Mouse (Mus musculus) left cerebral cortex, adult 18-20 months (tissue): ENCODE results near the gene Tmem102. TPM values are rescaled to one million over a fixed set of nuclear protein-coding genes. Genes with fewer than 3 reads are reported as not detected.

ENCODE experiments used
- DNase-seq, 2 experiments: peaks; one replicate each; pipeline ENCODE4 v3.0.0; 2021 to 2022; ENCODE audit warnings: low spot score in 2 of 2, mixed read lengths in 1 of 2
- total RNA-seq, 2 experiments: library from RNA; stranded (reverse); gene quantifications; 2 replicates each; pipeline ENCODE4 v1.2.3; 2021

The Tmem102 gene
- total RNA-seq, 2 experiments from 2014 or later = 0.26 TPM; not detected in 1

DNA sequence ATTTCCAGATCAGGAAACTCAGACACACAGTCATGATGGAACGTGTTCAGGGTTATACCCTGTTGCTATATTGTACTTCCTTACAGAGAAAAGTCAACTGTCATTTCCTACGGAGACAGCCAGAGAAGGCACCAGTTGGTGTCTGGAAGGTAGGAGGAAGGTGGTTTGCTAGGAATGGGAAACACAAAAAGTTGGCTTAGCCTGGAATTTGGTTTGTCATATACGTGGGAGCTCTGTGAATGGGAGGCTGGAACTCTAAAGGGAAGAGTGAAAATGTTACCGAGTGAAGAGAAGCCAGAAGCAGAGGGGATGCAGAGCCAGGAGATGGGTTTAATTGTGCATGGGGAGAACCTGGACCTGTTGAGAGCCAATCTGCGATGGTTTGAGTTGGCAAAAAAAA lies 14.0 kb downstream of the Tmem102 start:
- DNase-seq = no peak

GRCm38 (mm10) chr11:69789431-69789830 lies 16.0 kb downstream of the Tmem102 start:
- no peak for DNase-seq

DNA sequence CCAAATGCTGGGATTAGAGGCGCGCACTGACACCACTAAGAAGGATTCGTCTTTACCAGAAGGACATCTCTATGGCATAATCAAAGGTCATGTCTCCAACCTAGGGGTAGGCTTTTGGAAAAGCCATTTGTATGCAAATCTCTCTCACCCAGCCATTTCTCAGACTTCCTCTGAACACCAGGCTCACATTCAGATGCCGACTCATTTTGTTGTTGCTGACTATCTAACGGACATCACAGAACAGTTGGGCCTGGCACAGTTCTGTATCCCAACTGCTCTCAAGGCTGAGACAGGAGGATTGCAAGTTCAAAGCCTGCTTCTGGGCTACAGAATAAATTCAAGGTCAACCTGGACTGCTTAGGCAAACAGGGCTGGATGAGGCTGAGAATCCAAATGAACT lies 18.1 kb downstream of the Tmem102 start:
- no peak for DNase-seq

- DNase-seq = no peak
Observed at GRCm38 (mm10) chr11:69784793-69785272, 20.6 kb downstream of the Tmem102 start.

DNA sequence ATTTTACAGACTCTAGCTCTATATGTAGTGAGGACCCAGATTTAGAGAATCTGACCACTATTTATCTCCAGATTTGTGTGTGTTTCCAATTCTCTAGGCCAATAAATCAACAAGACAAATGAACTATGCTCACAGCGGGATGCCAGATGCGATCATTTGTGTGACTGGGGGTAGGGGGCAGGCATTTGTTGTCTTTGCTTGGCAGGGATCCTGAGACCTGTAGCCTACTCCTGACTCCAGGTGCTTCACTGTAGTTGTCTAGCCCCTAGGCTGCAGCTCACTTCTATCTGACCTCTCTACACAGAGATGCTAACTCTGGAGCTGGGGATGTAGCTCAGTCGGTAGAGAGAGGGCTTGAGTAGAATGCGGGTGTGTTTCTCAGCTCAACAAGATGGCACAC lies 23.6 kb downstream of the Tmem102 start:
- DNase-seq = no peak

GRCm38 (mm10) chr11:69778985-69779384 lies 26.4 kb downstream of the Tmem102 start:
- no peak for DNase-seq

DNA sequence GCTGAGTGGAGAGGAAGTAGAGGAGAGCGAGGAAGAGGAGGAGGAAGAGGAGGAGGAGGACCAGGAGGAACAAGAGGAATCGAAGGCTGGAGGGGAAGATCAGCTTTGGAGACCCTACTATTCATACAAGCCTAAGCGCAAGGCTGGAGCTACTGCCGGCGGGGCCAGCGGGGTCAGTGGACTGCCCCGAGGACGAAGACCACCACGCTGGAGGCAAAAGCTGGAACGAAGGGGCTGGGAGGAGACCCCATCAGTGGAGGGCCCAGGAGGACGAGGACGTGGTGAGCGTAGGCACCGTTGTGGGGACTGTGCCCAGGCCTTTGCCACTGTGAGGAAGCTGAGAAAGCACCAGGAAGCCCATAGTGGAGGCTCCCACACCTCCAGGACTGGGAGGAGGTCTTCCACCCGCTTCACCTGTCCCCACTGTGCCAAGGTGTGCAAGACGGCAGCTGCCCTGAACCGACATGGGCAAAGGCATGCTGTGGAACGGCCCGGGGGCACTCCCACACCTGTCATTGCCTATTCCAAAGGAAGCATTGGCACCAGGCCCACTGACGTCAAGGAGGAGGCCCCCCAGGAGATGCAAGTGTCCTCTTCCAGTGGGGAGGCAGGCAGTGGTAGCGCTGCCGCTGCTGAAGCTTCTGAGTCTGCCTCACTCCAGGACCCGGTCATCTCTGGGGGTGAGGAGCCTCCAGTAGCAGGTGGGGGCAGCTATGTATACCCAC lies 27.0 kb downstream of the Tmem102 start:
- no peak for DNase-seq

GRCm38 (mm10) chr11:69777504-69778257 lies 27.7 kb downstream of the Tmem102 start:
- no peak for DNase-seq

DNA sequence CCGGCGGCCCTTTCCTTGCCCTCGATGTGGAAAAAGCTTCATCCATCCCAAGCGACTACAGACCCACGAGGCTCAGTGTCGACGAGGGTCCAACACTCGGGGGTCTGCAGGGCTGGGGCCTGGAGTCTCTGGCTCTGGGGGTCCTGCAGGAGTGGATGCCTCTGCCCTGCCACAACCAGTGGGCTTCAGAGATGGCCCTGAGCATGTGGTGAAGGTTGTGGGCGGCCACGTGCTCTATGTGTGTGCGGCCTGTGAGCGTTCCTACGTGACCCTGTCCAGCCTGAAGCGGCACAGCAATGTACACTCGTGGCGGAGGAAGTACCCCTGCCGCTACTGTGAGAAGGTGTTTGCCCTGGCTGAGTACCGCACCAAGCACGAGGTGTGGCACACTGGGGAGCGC lies 28.9 kb downstream of the Tmem102 start:
- DNase-seq = no peak

- no peak for DNase-seq
Observed at GRCm38 (mm10) chr11:69775716-69776115, 29.7 kb downstream of the Tmem102 start.

DNA sequence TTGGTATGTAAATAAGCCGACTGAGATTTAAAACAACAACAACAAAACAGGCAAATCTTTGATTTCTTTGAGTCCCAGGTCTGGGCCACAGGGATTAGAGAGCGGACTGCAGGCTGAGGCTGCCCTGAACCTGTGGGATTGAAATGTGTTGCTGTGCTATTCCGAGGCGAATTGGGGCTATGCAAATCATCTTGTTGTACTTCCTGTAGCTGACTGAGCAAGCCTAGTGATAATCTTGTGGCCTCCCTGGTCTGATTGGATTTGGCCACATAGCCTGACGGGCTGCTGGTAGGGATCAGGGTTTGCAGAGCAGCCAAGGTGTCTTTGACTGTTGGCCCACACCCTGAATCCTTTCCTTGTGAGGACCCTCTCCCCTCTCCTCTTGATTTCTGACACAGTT lies 30.5 kb downstream of the Tmem102 start:
- no peak for DNase-seq

GRCm38 (mm10) chr11:69767625-69767909 lies 37.9 kb downstream of the Tmem102 start:
- no peak for DNase-seq

GRCm38 (mm10) chr11:69766872-69767624 lies 38.4 kb downstream of the Tmem102 start:
- no peak for DNase-seq

DNA sequence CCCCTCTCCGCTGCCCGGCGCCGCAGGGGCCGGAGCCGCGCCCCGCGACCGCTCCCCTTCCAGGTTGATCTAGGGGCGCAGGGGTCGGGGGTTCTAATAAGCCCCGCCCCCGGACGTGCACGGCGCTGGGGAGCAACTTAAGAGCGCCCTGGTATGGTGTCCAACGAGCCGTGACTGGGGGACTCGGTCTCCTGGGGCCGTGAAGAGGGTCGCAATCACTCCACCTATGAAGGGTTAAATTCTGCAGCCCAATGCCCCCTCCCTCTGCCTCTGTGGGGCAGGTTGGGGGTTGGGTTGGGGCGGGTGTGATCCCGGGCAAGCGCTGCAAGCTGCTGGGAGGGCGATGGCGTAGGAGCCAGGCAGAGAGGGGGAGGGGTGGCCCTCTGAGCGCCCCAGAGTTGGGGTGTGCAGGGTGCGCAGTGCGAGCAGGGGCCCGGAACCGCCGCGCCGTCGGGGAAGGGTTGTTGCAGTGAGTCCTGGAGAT lies 39.3 kb downstream of the Tmem102 start:
- DNase-seq = peak; percentile 61 to 77

DNA sequence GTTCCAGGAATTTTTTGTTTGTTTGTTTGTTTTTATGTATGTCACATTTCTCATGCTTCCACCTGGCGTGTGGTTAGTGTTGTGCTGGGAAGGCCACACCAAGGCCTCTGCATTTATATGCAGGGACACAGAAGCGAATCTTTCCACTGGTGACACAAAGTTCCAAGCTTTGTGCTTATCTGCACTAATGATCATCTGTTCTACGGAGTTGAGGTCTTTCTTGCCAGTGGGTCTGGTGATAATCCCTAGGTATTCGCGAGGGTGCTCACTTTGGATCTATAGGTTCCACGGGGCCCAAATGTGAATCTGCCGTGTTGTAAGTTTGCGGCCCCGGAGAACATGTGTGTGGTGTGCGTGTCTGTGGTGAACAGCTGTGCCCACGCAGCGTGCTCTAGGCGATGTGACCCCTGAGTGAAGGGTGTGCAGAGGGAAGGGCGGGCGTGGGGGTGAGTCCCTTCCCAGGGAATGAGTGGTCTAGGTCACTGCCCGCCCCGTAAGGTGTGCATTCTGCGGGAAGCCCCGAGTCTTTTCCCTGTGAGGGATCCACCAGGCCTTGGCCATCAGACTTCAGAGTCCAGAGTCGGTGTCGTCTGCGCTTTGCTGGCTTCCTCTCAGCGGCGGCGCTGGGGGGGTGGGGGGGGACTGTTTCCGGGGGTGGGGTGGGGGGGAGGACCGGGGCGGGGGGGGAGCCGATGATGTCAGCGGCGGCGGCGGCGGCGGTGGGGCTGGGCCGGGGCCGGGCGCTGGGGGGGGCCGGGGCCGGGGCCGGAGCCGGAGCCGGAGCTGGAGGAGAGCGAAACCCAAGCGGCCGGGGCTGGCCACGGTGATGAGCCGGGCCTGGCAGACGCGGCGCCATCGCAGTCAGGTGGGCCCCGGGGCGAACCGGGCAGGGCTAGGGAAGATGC lies 40.0 kb downstream of the Tmem102 start, which contains the start of gene Zbtb4:
Gene Zbtb4 (plus strand): TSS at position 692 of the 905 bp plus-strand sequence.
- DNase-seq = no peak

- DNase-seq = no peak
Observed at GRCm38 (mm10) chr11:69763551-69763950, 41.9 kb downstream of the Tmem102 start.

DNA sequence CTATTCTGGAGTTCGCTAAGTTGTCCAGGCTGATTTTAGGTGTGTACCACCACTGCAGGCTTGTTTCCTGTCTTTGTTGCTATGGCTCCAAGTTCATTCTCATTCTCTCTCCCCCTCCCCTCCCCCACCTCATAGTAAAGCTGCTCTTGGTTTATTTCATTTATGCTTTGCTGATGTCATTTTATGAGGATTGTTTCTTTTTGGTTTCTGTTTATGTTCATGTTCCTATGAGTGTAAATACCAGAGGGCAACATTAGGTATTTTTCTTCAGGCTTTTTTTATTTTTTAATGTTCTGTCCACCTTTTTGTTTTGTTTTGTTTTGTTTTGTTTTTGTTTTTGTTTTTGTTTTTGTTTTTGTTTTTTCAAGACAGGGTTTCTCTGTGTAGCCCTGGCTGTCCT lies 43.6 kb downstream of the Tmem102 start, which contains the start of gene Slc35g3:
Gene Slc35g3 (minus strand): TSS at position 101 of the 400 bp plus-strand sequence.
- DNase-seq = no peak

- no peak for DNase-seq
Observed at GRCm38 (mm10) chr11:69760901-69761200, 44.6 kb downstream of the Tmem102 start.

DNA sequence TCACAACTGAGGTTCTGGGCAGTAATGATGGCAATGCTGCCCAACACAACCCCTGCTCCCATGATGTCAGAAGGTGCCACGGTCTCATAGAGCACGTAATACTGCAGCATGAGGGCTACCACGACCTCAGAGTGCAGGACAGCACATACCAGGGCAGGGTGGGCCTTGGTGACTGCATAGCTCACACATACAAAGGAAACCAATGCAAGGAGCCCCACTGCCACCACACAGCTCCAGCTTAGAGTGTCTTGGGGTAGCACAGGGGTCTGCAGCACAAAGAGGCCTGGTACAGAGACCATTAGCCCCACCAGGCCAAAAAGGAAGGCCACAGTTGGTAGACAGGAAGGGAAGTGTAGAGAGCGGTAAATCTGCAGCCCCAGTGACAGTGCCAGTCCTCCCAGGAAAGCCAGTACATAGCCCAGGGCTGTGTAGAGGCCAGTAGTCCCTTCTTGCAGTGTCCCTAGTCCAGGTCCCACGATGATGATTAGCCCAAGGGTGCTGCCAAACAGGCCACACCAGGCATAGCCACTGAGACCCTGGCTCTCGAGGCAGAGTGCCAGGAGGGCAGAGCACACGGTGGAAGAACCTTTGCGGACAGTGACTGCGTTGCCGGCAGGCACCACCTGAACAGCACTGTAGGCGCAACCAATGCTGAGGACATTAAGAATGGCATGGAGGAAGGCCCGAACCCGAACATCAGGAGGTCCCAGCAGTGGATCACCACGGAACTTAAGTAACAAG lies 45.1 kb downstream of the Tmem102 start:
- no peak for DNase-seq
